Mouse (Mus musculus): ENCODE data around the gene Cldn20. TPM values are rescaled to one million over a fixed set of nuclear protein-coding genes. Genes with fewer than 3 reads are reported as not detected.

Gene Cldn20
- total and polyA plus RNA-seq, 3 experiments: 0.31 to 0.52 TPM; not detected in 1

DNA sequence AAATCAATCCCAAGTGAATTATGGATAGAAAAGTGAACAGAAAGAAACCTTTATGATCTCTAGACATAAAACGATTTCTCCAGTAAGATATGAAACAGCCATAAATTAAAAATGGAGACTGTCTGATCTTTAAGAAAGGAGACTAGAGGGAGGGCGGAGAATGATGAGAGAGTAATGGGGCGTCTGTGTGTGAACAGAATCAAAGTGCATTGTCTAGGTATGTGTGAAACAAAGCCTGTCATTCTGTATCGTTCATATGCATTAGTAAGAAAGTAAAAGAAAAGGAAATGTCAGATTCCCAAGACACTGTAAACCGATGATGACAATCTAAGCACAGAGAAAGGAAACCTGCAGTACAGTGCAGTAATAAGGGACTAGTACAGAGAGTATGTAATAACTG, 8.7 kb downstream of the Cldn20 start:
- Histone ChIP-seq H3K9ac (ENCODE audit: control insufficient read depth, low read depth, low read length, poor library complexity, severe bottlenecking) (no peak overlapping the region), H3K4me3 (ENCODE audit: control insufficient read depth in 1 of 2, insufficient read depth in 1 of 2, low read depth in 2 of 2, low read length in 2 of 2) (no peak overlapping the region), H3K4me1 (ENCODE audit: control insufficient read depth in 1 of 2, insufficient read depth in 2 of 2, low read length in 2 of 2) (no peaks in the 10 kb centered on the region), H3K27me3 (ENCODE audit: control insufficient read depth in 1 of 2, insufficient read depth in 2 of 2, low read length in 2 of 2) (no peaks in the 10 kb centered on the region), H3K79me2 (ENCODE audit: control insufficient read depth, insufficient read depth, low read length, poor library complexity) (no peaks in the 10 kb centered on the region), H3K36me3 (ENCODE audit: control insufficient read depth in 1 of 2, insufficient read depth in 2 of 2, low read length in 2 of 2) (no peaks in the 10 kb centered on the region; a peak in 1 of 4 replicates), H3K9me3 (replicated peaks; ENCODE audit: insufficient read depth, low read length) (no peaks in the 10 kb centered on the region), H3K27ac (ENCODE audit: control insufficient read depth, low read depth, low read length) (no peak overlapping the region)
- no peak for DNase-seq (ENCODE audit: low read depth, low spot score)
- no peak for TF ChIP-seq GABPA (IDR thresholded peaks at IDR 0.05; ENCODE audit: low read depth, low read length)
- no peak for TF ChIP-seq MAZ (IDR thresholded peaks at IDR 0.05; ENCODE audit: low read depth, low read length)
- no peak for TF ChIP-seq CHD2 (IDR thresholded peaks at IDR 0.05; ENCODE audit: low read length)
- no peak for TF ChIP-seq JUND (IDR thresholded peaks at IDR 0.05; ENCODE audit: low read depth, low read length)
- no peak for TF ChIP-seq USF2 (IDR thresholded peaks at IDR 0.05; ENCODE audit: borderline replicate concordance in 1 of 2, insufficient read depth in 1 of 2, low read depth in 1 of 2, low read length in 2 of 2)
- no peak for TF ChIP-seq TBP (IDR thresholded peaks at IDR 0.05; ENCODE audit: low read depth, low read length)
- TF ChIP-seq BHLHE40 (IDR thresholded peaks at IDR 0.05; ENCODE audit: borderline replicate concordance, low read depth, low read length): no peak
- no peak for TF ChIP-seq MYB (IDR thresholded peaks at IDR 0.05; ENCODE audit: low read depth, low read length)
- no peak for TF ChIP-seq NELFE (IDR thresholded peaks at IDR 0.05; ENCODE audit: low read depth, low read length)
- TF ChIP-seq UBTF (IDR thresholded peaks at IDR 0.05; ENCODE audit: borderline replicate concordance, insufficient read depth, low read depth, low read length): no peak
- TF ChIP-seq CTCF (IDR thresholded peaks at IDR 0.05 in 2 of 3, conservative IDR thresholded peaks at IDR 0.05 in 1 of 3; ENCODE audit: control insufficient read depth in 1 of 3, insufficient read depth in 1 of 3, low read depth in 2 of 3, low read length in 3 of 3, poor library complexity in 1 of 3, severe bottlenecking in 1 of 3): no peak
- no peak for TF ChIP-seq ZNF384 (IDR thresholded peaks at IDR 0.05; ENCODE audit: low read depth, low read length)
- TF ChIP-seq POLR2AphosphoS5 (IDR thresholded peaks at IDR 0.05; ENCODE audit: borderline replicate concordance, low read depth, low read length): no peak
- no peak for TF ChIP-seq SIN3A (IDR thresholded peaks at IDR 0.05; ENCODE audit: low read length)
- no peak for TF ChIP-seq RCOR1 (IDR thresholded peaks at IDR 0.05; ENCODE audit: low read depth, low read length)

- Histone ChIP-seq H3K9me3 (replicated peaks; ENCODE audit: insufficient read depth, low read length) (no peaks in the 10 kb centered on the region), H3K36me3 (ENCODE audit: control insufficient read depth in 1 of 2, insufficient read depth in 2 of 2, low read length in 2 of 2) (peaks cover 0 to 7% of the 10 kb centered on the region in 2 experiments; a peak in 2 of 4 replicates), H3K79me2 (ENCODE audit: control insufficient read depth, insufficient read depth, low read length, poor library complexity) (no peaks in the 10 kb centered on the region), H3K4me3 (ENCODE audit: control insufficient read depth in 1 of 2, insufficient read depth in 1 of 2, low read depth in 2 of 2, low read length in 2 of 2) (no peak overlapping the region), H3K27ac (ENCODE audit: control insufficient read depth, low read depth, low read length) (no peak overlapping the region), H3K4me1 (ENCODE audit: control insufficient read depth in 1 of 2, insufficient read depth in 2 of 2, low read length in 2 of 2) (peaks cover 3 to 4% of the 10 kb centered on the region in 2 experiments; a peak in 3 of 4 replicates), H3K27me3 (ENCODE audit: control insufficient read depth in 1 of 2, insufficient read depth in 2 of 2, low read length in 2 of 2) (no peaks in the 10 kb centered on the region), H3K9ac (ENCODE audit: control insufficient read depth, low read depth, low read length, poor library complexity, severe bottlenecking) (no peak overlapping the region)
- no peak for DNase-seq (ENCODE audit: low read depth, low spot score)
- TF ChIP-seq POLR2A (IDR thresholded peaks at IDR 0.05; ENCODE audit: control insufficient read depth in 1 of 2, insufficient read depth in 1 of 2, low read depth in 1 of 2, low read length in 2 of 2, poor library complexity in 1 of 2) (no peak), MYB (IDR thresholded peaks at IDR 0.05; ENCODE audit: low read depth, low read length) (no peak), NELFE (IDR thresholded peaks at IDR 0.05; ENCODE audit: low read depth, low read length) (no peak), MEF2A (IDR thresholded peaks at IDR 0.05; ENCODE audit: extremely low read depth, insufficient replicate concordance, low read depth, low read length, poor library complexity, severe bottlenecking) (no peak), BHLHE40 (IDR thresholded peaks at IDR 0.05; ENCODE audit: borderline replicate concordance, low read depth, low read length) (no peak), MXI1 (IDR thresholded peaks at IDR 0.05; ENCODE audit: low read depth, low read length) (no peak), MAFK (IDR thresholded peaks at IDR 0.05; ENCODE audit: borderline replicate concordance, low read depth, low read length) (no peak), SMC3 (IDR thresholded peaks at IDR 0.05; ENCODE audit: low read depth, low read length) (no peak), ZNF384 (IDR thresholded peaks at IDR 0.05; ENCODE audit: low read depth, low read length) (no peak), GABPA (IDR thresholded peaks at IDR 0.05; ENCODE audit: low read depth, low read length) (no peak), CHD2 (IDR thresholded peaks at IDR 0.05; ENCODE audit: low read length) (no peak), MAX (IDR thresholded peaks at IDR 0.05; ENCODE audit: low read length) (no peak), MYC (IDR thresholded peaks at IDR 0.05; ENCODE audit: low read depth, low read length) (no peak), CTCF (IDR thresholded peaks at IDR 0.05 in 2 of 3, conservative IDR thresholded peaks at IDR 0.05 in 1 of 3; ENCODE audit: control insufficient read depth in 1 of 3, insufficient read depth in 1 of 3, low read depth in 2 of 3, low read length in 3 of 3, poor library complexity in 1 of 3, severe bottlenecking in 1 of 3) (no peak), TBP (IDR thresholded peaks at IDR 0.05; ENCODE audit: low read depth, low read length) (no peak), ZMIZ1 (IDR thresholded peaks at IDR 0.05; ENCODE audit: low read depth, low read length) (no peak), TAL1 (IDR thresholded peaks at IDR 0.05; ENCODE audit: low read length) (no peak), TCF12 (IDR thresholded peaks at IDR 0.05; ENCODE audit: low read depth, low read length) (no peak)
Measured at GRCm38 (mm10) chr17:3547725-3548124, 15.4 kb downstream of the Cldn20 start.
